Mouse (Mus musculus) large intestine, adult 2 months (tissue): ENCODE measurements around the gene Cxcr1. TPM values are rescaled to one million over a fixed set of nuclear protein-coding genes. Genes with fewer than 3 reads are reported as not detected.
"Not testable (repeated sequence)": the region's sequence is repeated elsewhere in the genome, so short reads cannot be mapped to it uniquely, and the experiment has no call there.

ENCODE experiments used
- DNase-seq: peaks from one replicate; pipeline ENCODE4 v3.0.0-alpha.2; 2012; ENCODE audit warnings: low read depth, low spot score
- whole genome bisulfite sequencing: fragments of 180-500 bp; shearing (Covaris S2); methylation state at CpG from one replicate; pipeline ENCODE4 v1.1.7; 2018; 5-methylcytosine and 5-hydroxymethylcytosine counted together
- polyA plus RNA-seq: library from polyadenylated mRNA; depleted of rRNA; stranded (reverse); fragments of >200 nt; gene quantifications from 2 replicates; pipeline ENCODE4 v1.2.3, GENCODE M21; 2012

Cxcr1 gene
- polyA plus RNA-seq, 1 experiment = not detected

GRCm38 (mm10) chr1:74197726-74198470 lies 3.5 kb upstream of the Cxcr1 start:
- WGBS = 83% methylated on average over 12 of the region's 12 CpGs
- no peak for DNase-seq

- whole genome bisulfite sequencing = 22% methylated on average over 17 of the region's 17 CpGs
Measured at GRCm38 (mm10) chr1:74196621-74197419, 2.4 kb upstream of the Cxcr1 start.

GRCm38 (mm10) chr1:74195961-74196360 lies 1.5 kb upstream of the Cxcr1 start:
- DNase-seq = peak; percentile 27

More at GRCm38 (mm10) chr1:74196621-74197419, 2.4 kb upstream of the Cxcr1 start:
- DNase-seq = peak; percentile 35

GRCm38 (mm10) chr1:74192711-74193110 lies 1.7 kb downstream of the Cxcr1 start:
- WGBS = 63% methylated on average over 2 of the region's 2 CpGs
- DNase-seq = no peak

More at GRCm38 (mm10) chr1:74195961-74196360, 1.5 kb upstream of the Cxcr1 start:
- WGBS = 22% methylated on average over 7 of the region's 7 CpGs

- WGBS = 87% methylated on average over 7 of the region's 7 CpGs
- no peak for DNase-seq
Measured at GRCm38 (mm10) chr1:74190471-74190870, 4.0 kb downstream of the Cxcr1 start.

- DNase-seq = no peak
- WGBS = 62% methylated on average over 2 of the region's 2 CpGs
Measured at GRCm38 (mm10) chr1:74183006-74183405, 11.4 kb downstream of the Cxcr1 start.

GRCm38 (mm10) chr1:74181462-74181861 lies 13.0 kb downstream of the Cxcr1 start:
- WGBS = 58% methylated on average over 2 of the region's 2 CpGs
- DNase-seq = no peak

- no peak for DNase-seq
- 72% methylated on average over 9 of the region's 9 CpGs for WGBS
Measured at GRCm38 (mm10) chr1:74179624-74180408, 14.6 kb downstream of the Cxcr1 start.

GRCm38 (mm10) chr1:74178618-74179017 lies 15.8 kb downstream of the Cxcr1 start:
- DNase-seq = no peak
- 70% methylated on average over 3 of the region's 3 CpGs for WGBS

GRCm38 (mm10) chr1:74175731-74176130 lies 18.7 kb downstream of the Cxcr1 start:
- 53% methylated on average over 4 of the region's 4 CpGs for WGBS
- no peak for DNase-seq

GRCm38 (mm10) chr1:74172722-74173121 lies 21.7 kb downstream of the Cxcr1 start:
- no peak for DNase-seq
- 72% methylated on average over 3 of the region's 3 CpGs for WGBS

GRCm38 (mm10) chr1:74169721-74170120 lies 24.7 kb downstream of the Cxcr1 start:
- no peak for DNase-seq
- 93% methylated on average over 3 of the region's 3 CpGs for WGBS

- 86% methylated on average over 5 of the region's 5 CpGs for WGBS
- DNase-seq = no peak
Measured at GRCm38 (mm10) chr1:74167136-74167535, 27.3 kb downstream of the Cxcr1 start.

- 66% methylated on average over 2 of the region's 2 CpGs for WGBS
- no peak for DNase-seq
Measured at GRCm38 (mm10) chr1:74160036-74160435, 34.4 kb downstream of the Cxcr1 start.

GRCm38 (mm10) chr1:74159613-74160012 lies 34.8 kb downstream of the Cxcr1 start:
- not testable (repeated sequence) for DNase-seq
- WGBS = 75% methylated on average over 5 of the region's 5 CpGs

GRCm38 (mm10) chr1:74156381-74156910 lies 38.0 kb downstream of the Cxcr1 start:
- no peak for DNase-seq
- 74% methylated on average over 14 of the region's 14 CpGs for WGBS

- DNase-seq = no peak
- 54% methylated on average over 6 of the region's 6 CpGs for WGBS
Measured at GRCm38 (mm10) chr1:74155435-74156012, 38.9 kb downstream of the Cxcr1 start.

GRCm38 (mm10) chr1:74153461-74154184 lies 40.8 kb downstream of the Cxcr1 start, which contains the start of gene Cxcr2:
Gene Cxcr2 (plus strand): TSS chr1:74153989.
- 60% methylated on average over 8 of the region's 8 CpGs for WGBS
- DNase-seq = no peak

- no peak for DNase-seq
- WGBS = 53% methylated on average over 3 of the region's 3 CpGs
Measured at GRCm38 (mm10) chr1:74151091-74151490, 43.3 kb downstream of the Cxcr1 start.
